Mouse (Mus musculus): ENCODE measurements around the gene Tpcn1.
A peak's percentile ranks its signal among the peaks of the same experiment; 100 is the strongest.

Tpcn1 gene

GRCm38 (mm10) chr5:120588569-120589094 is at the start of gene Tpcn1, which contains the start of gene Iqcd:
TSS of gene Tpcn1 (minus strand) at chr5:120588673.
TSS of gene Iqcd (plus strand) at chr5:120589016.
- DNase-seq (ENCODE audit: low read depth), result peak; percentile 99

GRCm38 (mm10) chr5:120635633-120636032 is 47.2 kb upstream of the Tpcn1 start:
- no peak for DNase-seq (ENCODE audit: low read depth)

GRCm38 (mm10) chr5:120634860-120635259 is 46.4 kb upstream of the Tpcn1 start:
- DNase-seq (ENCODE audit: low read depth), result no peak

- DNase-seq (ENCODE audit: low read depth), result no peak
Observed at GRCm38 (mm10) chr5:120634131-120634530, 45.7 kb upstream of the Tpcn1 start, which contains the start of gene Cfap73. TSS of gene Cfap73 (minus strand) at chr5:120634235.

- no peak for DNase-seq (ENCODE audit: low read depth)
Observed at GRCm38 (mm10) chr5:120631892-120632291, 43.4 kb upstream of the Tpcn1 start.

GRCm38 (mm10) chr5:120631128-120631527 is 42.7 kb upstream of the Tpcn1 start:
- DNase-seq (ENCODE audit: low read depth), result no peak

- DNase-seq (ENCODE audit: low read depth), result no peak
Observed at GRCm38 (mm10) chr5:120628624-120629023, 40.2 kb upstream of the Tpcn1 start.

GRCm38 (mm10) chr5:120627515-120628300 is 39.2 kb upstream of the Tpcn1 start:
- no peak for DNase-seq (ENCODE audit: low read depth)

- no peak for DNase-seq (ENCODE audit: low read depth)
Observed at GRCm38 (mm10) chr5:120626399-120626798, 37.9 kb upstream of the Tpcn1 start.

GRCm38 (mm10) chr5:120624427-120624826 is 36.0 kb upstream of the Tpcn1 start:
- no peak for DNase-seq (ENCODE audit: low read depth)

GRCm38 (mm10) chr5:120622198-120622851 is 33.9 kb upstream of the Tpcn1 start:
- DNase-seq (ENCODE audit: low read depth), result no peak

- no peak for DNase-seq (ENCODE audit: low read depth)
Observed at GRCm38 (mm10) chr5:120621846-120622197, 33.3 kb upstream of the Tpcn1 start.

- DNase-seq (ENCODE audit: low read depth), result no peak
Observed at GRCm38 (mm10) chr5:120621078-120621765, 32.7 kb upstream of the Tpcn1 start.

GRCm38 (mm10) chr5:120620375-120621077 is 32.1 kb upstream of the Tpcn1 start:
- DNase-seq (ENCODE audit: low read depth), result peak; percentile 87

- peak; percentile 65 for DNase-seq (ENCODE audit: low read depth)
Observed at GRCm38 (mm10) chr5:120619201-120619600, 30.7 kb upstream of the Tpcn1 start.

GRCm38 (mm10) chr5:120618778-120619177 is 30.3 kb upstream of the Tpcn1 start:
- DNase-seq (ENCODE audit: low read depth), result no peak

GRCm38 (mm10) chr5:120615903-120616302 is 27.4 kb upstream of the Tpcn1 start:
- DNase-seq (ENCODE audit: low read depth), result no peak

- DNase-seq (ENCODE audit: low read depth), result peak; percentile 100
Observed at GRCm38 (mm10) chr5:120612822-120613604, 24.5 kb upstream of the Tpcn1 start.

GRCm38 (mm10) chr5:120612442-120612821 is 24.0 kb upstream of the Tpcn1 start, which contains the start of the genes Rita1 and Ddx54:
TSS of gene Rita1 (minus strand) at chr5:120612589.
TSS of gene Ddx54 (plus strand) at chr5:120612739.
- peak; percentile 89 for DNase-seq (ENCODE audit: low read depth)

- DNase-seq (ENCODE audit: low read depth), result no peak
Observed at GRCm38 (mm10) chr5:120611416-120611815, 22.9 kb upstream of the Tpcn1 start.

GRCm38 (mm10) chr5:120610906-120611305 is 22.4 kb upstream of the Tpcn1 start:
- no peak for DNase-seq (ENCODE audit: low read depth)

All from c-Kit-positive CD71-negative TER-119-negative erythroid progenitor cells, embryonic 14.5 days (primary cell).